Mouse (Mus musculus) neural tube, embryonic 11.5 days (tissue): ENCODE measurements around the gene Fam219a. TPM values are rescaled to one million over a fixed set of nuclear protein-coding genes. Genes with fewer than 3 reads are reported as not detected.

Source experiments
- ATAC-seq: fragments of 200-750 bp; cut with Nextera tagmentation; 2 replicates; pipeline ENCODE4 v1.8.0; 2017; ENCODE audit warnings: moderate number of reproducible peaks, mild to moderate bottlenecking, moderate TSS enrichment, moderate library complexity; ENCODE audit not compliant: insufficient read depth, low FRiP score, low TSS enrichment
- DNase-seq: peaks from one replicate; pipeline ENCODE4 v3.0.0-alpha.2; 2015; ENCODE audit warnings: low spot score
- H3K27ac ChIP-seq: fragments of 300-500 bp; sonication (generic); 2 replicates; pipeline ENCODE4 v1.5.1; 2014; ENCODE audit warnings: low read depth, mild to moderate bottlenecking, low read length
- H3K27me3 ChIP-seq: fragments of 300-500 bp; sonication (generic); 2 replicates; pipeline ENCODE4 v1.6.1; 2014; ENCODE audit warnings: mild to moderate bottlenecking, low read length, mixed read lengths; ENCODE audit not compliant: control insufficient read depth, insufficient read depth
- H3K36me3 ChIP-seq: fragments of 300-500 bp; sonication (generic); 2 replicates; pipeline ENCODE4 v1.6.1; 2014; ENCODE audit warnings: mild to moderate bottlenecking, low read length, moderate library complexity, mixed read lengths; ENCODE audit not compliant: control insufficient read depth, insufficient read depth
- H3K4me1 ChIP-seq: fragments of 300-500 bp; sonication (generic); 2 replicates; pipeline ENCODE4 v1.6.1; 2014; ENCODE audit warnings: low read length, mixed read lengths; ENCODE audit not compliant: control insufficient read depth, insufficient read depth
- H3K4me2 ChIP-seq: fragments of 300-500 bp; sonication (generic); 2 replicates; pipeline ENCODE4 v1.6.1; 2014; ENCODE audit warnings: low read depth, mild to moderate bottlenecking, moderate library complexity
- H3K4me3 ChIP-seq: fragments of 300-500 bp; sonication (generic); 2 replicates; pipeline ENCODE4 v1.5.1; 2014; ENCODE audit warnings: low read depth, low read length
- H3K9ac ChIP-seq: fragments of 300-500 bp; sonication (generic); 2 replicates; pipeline ENCODE4 v1.6.1; 2014; ENCODE audit warnings: mild to moderate bottlenecking, low read length
- H3K9me3 ChIP-seq: fragments of 300-500 bp; sonication (generic); 2 replicates; pipeline ENCODE4 v1.6.1; 2016; ENCODE audit warnings: low read length; ENCODE audit not compliant: control insufficient read depth
- WGBS: fragments of 180-500 bp; shearing (Covaris S2); extraction: QIAGEN DNeasy Blood & Tissue Kit; methylation state at CpG from one replicate; pipeline ENCODE4 v1.1.7; 2014; 5-methylcytosine and 5-hydroxymethylcytosine counted together
- polyA plus RNA-seq: library from polyadenylated mRNA; unstranded; fragments of >200 nt; fragmentation: Nextera tagmentation; extraction: Ambion mirVana; gene quantifications from 2 replicates; pipeline ENCODE4 v1.2.1, GENCODE M21; 2014

Fam219a gene
- polyA plus RNA-seq, 1 experiment from 2014 or later, result 11.6 TPM

GRCm38 (mm10) chr4:41566123-41566522, 3.2 kb downstream of the Fam219a start:
- Histone ChIP-seq H3K9me3 (no peaks in the 10 kb centered on the region), H3K4me2 (no peak overlapping the region; the same call in 1 of the 2 replicates), H3K9ac (no peak overlapping the region), H3K36me3 (no peaks in the 10 kb centered on the region), H3K27me3 (0 out of 2 replicates have a peak, but pooled peaks cover 2% of the 10 kb centered on the region), H3K4me3 (no peak overlapping the region), H3K27ac (no peak overlapping the region), H3K4me1 (peaks cover 7% of the 10 kb centered on the region; the same call in 1 of the 2 replicates)
- no peak for DNase-seq
- 6% methylated on average over 3 of the region's 3 CpGs for WGBS
- no peak for ATAC-seq

DNA sequence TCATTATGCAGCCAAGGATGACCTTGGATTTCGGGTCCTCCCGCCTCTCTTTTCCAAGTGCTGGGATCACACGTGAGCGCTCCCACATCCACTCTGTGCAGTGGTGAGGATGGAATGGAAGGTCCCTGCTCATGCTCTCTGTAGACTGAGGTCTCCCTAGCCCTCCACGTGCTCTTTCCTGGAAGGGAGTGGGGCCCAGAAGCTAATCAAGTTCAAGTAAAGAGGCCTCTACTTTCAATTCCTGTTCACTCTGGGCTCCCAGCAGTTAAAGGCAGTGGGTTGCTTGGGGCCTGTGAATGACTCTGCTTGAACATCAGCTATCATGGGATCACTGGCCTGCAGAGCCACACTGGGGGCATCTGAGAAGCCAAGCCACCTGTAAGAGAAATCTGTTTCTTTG, 6.0 kb downstream of the Fam219a start:
- 96% methylated on average over 5 of the region's 5 CpGs for WGBS
- ATAC-seq, result no peak
- H3K4me2 ChIP-seq, result no peak overlapping the region
- H3K9ac ChIP-seq, result no peak overlapping the region
- H3K27me3 ChIP-seq, result 0 out of 2 replicates have a peak, but pooled peaks cover 2% of the 10 kb centered on the region
- no peaks in the 10 kb centered on the region for H3K36me3 ChIP-seq
- H3K9me3 ChIP-seq, result no peaks in the 10 kb centered on the region
- no peak overlapping the region for H3K27ac ChIP-seq
- DNase-seq, result no peak
- H3K4me3 ChIP-seq, result no peak overlapping the region
- H3K4me1 ChIP-seq, result peaks cover 7% of the 10 kb centered on the region; the same call in 1 of the 2 replicates

DNA sequence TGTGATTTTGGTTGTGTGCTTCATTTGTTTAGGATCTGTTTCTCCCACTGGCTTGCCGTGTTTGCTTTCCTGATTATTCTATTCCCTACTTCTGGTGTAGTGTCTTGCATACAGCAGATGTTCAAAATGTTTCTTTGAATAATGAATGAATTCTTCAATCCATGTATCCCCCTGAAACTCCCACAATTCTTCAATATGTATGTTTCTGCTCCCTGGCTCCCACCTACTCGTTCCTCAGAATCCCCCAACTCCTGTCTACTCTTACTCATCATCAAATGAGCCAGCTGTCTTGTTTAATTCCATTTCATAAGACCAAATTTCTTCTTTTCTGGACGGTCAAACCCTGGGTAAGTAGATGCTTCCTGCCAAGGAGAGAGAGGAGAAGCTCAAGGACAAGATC, 12.2 kb downstream of the Fam219a start:
- no peak overlapping the region for H3K4me2 ChIP-seq
- no peak for DNase-seq
- H3K27me3 ChIP-seq, result no peaks in the 10 kb centered on the region
- ATAC-seq, result no peak
- no peaks in the 10 kb centered on the region for H3K9me3 ChIP-seq
- H3K36me3 ChIP-seq, result no peaks in the 10 kb centered on the region
- no peaks in the 10 kb centered on the region; the same call in 1 of the 2 replicates for H3K4me1 ChIP-seq
- no peak overlapping the region for H3K4me3 ChIP-seq
- H3K9ac ChIP-seq, result no peak overlapping the region
- no peak overlapping the region for H3K27ac ChIP-seq
- 70% methylated on average over 3 of the region's 3 CpGs for WGBS

- Histone ChIP-seq H3K4me3 (no peak overlapping the region), H3K9ac (no peak overlapping the region), H3K27me3 (no peaks in the 10 kb centered on the region), H3K36me3 (no peaks in the 10 kb centered on the region), H3K27ac (no peak overlapping the region), H3K9me3 (no peaks in the 10 kb centered on the region), H3K4me1 (no peaks in the 10 kb centered on the region; the same call in 1 of the 2 replicates), H3K4me2 (no peak overlapping the region)
- WGBS, result 59% methylated on average over 5 of the region's 5 CpGs
- DNase-seq (no peak), ATAC-seq (no peak)
Observed at GRCm38 (mm10) chr4:41556311-41556953, 12.9 kb downstream of the Fam219a start.

DNA sequence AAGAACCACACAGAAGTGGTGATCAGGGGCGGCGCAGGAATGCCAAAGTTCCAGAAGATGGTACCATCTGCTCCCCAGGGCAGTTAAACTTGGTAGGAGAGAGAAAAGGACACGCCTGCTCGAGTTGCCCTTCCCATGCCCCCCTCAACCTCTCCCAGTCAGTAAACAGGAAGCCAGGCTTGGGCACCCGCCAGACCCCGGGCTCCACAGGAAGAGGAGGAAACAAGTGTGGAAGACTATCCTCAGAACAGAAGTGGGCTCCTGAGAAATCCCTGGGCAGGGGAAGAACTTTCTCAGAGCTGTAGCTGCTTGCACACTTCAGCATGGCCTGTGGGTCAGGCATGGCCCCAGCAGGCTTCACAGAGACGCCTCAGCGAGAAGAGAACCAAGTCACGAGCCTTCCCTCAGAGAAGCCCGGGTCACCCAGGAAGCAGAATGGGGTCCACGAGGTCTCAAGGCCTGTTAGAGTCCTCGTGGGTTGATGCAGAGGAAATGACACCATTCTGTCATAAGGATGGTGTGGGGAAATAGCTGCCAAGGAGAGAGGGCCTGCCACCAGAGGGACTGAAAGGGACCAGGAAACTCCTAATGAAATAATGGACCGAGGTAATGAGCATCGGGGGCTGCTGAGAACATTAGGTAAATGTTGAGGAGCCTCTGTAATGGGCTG, 14.2 kb downstream of the Fam219a start:
- ATAC-seq (no peak), DNase-seq (no peak)
- no peak overlapping the region for H3K27ac ChIP-seq
- H3K4me3 ChIP-seq, result no peak overlapping the region
- no peaks in the 10 kb centered on the region for H3K9me3 ChIP-seq
- WGBS, result 78% methylated on average over 14 of the region's 14 CpGs
- no peaks in the 10 kb centered on the region for H3K36me3 ChIP-seq
- no peak overlapping the region for H3K4me2 ChIP-seq
- no peak overlapping the region for H3K9ac ChIP-seq
- H3K4me1 ChIP-seq, result no peaks in the 10 kb centered on the region; the same call in 1 of the 2 replicates
- H3K27me3 ChIP-seq, result no peaks in the 10 kb centered on the region

DNA sequence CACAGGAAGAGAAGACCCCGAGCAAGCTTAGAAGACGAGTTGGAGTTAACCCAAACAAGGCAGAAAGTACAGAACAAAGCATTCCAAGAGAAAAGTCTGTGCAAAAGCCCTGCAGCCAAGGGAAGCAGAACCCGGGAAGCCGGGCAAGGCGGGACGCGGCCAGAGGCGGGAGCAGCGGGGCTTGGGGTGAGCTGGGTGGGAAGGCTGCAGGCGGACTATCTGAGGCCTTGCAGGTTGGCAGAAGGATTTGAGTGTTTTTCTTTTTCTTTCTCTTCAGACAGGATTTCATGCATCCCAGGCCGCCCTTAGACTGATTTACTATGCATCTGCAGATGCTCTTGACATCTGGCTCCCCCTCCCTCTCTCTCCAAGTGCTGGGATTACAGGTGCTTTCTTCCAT, 16.2 kb downstream of the Fam219a start:
- no peak for ATAC-seq
- DNase-seq, result no peak
- Histone ChIP-seq H3K4me3 (no peak overlapping the region), H3K4me2 (no peak overlapping the region), H3K27me3 (no peaks in the 10 kb centered on the region), H3K27ac (no peak overlapping the region), H3K9me3 (no peaks in the 10 kb centered on the region), H3K36me3 (no peaks in the 10 kb centered on the region), H3K4me1 (no peaks in the 10 kb centered on the region; the same call in 1 of the 2 replicates), H3K9ac (no peak overlapping the region)
- WGBS, result 75% methylated on average over 11 of the region's 11 CpGs

DNA sequence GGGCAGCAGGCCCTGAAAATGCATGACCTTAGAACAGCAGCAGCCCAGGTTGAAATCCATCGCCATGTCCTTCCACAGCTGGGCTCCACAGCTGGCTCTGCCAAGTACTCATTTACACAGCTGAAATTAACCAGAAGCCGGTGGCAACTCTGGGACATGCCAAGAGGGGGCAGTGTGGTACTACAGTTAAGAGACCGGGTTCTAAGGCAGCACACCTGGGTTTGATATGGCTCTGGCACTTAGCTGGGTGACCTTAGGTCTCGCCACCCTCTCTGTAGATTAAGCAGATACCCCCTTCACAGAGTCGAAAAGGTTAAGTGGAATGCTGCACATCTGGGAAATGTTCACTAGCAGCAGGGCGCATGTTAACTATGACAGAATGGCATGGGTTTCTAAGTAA, 16.8 kb downstream of the Fam219a start:
- WGBS, result 37% methylated on average over 6 of the region's 6 CpGs
- no peak for ATAC-seq

GRCm38 (mm10) chr4:41547086-41547485, 22.3 kb downstream of the Fam219a start:
- H3K27ac ChIP-seq, result no peak overlapping the region
- no peaks in the 10 kb centered on the region; the same call in 1 of the 2 replicates for H3K4me1 ChIP-seq
- H3K9me3 ChIP-seq, result no peaks in the 10 kb centered on the region
- H3K9ac ChIP-seq, result no peak overlapping the region
- no peak overlapping the region for H3K4me2 ChIP-seq
- H3K27me3 ChIP-seq, result no peaks in the 10 kb centered on the region
- H3K4me3 ChIP-seq, result no peak overlapping the region
- H3K36me3 ChIP-seq, result no peaks in the 10 kb centered on the region
- WGBS, result 85% methylated on average over 1 of the region's 1 CpGs
- no peak for ATAC-seq
- DNase-seq, result no peak

More for the DNA sequence above, 16.8 kb downstream of the Fam219a start:
- no peaks in the 10 kb centered on the region for H3K27me3 ChIP-seq
- H3K9me3 ChIP-seq, result no peaks in the 10 kb centered on the region
- H3K4me1 ChIP-seq, result no peaks in the 10 kb centered on the region; the same call in 1 of the 2 replicates
- H3K4me2 ChIP-seq, result no peak overlapping the region
- no peak overlapping the region for H3K4me3 ChIP-seq
- H3K27ac ChIP-seq, result no peak overlapping the region
- no peaks in the 10 kb centered on the region for H3K36me3 ChIP-seq
- H3K9ac ChIP-seq, result no peak overlapping the region
- peak; percentile 79 for DNase-seq

GRCm38 (mm10) chr4:41545985-41546384, 23.4 kb downstream of the Fam219a start:
- WGBS, result 16% methylated on average over 8 of the region's 8 CpGs
- H3K9me3 ChIP-seq, result no peaks in the 10 kb centered on the region
- DNase-seq (peak; percentile 53), ATAC-seq (no peak)
- H3K27ac ChIP-seq, result no peak overlapping the region
- H3K4me1 ChIP-seq, result no peaks in the 10 kb centered on the region; the same call in 1 of the 2 replicates
- no peaks in the 10 kb centered on the region for H3K36me3 ChIP-seq
- H3K27me3 ChIP-seq, result no peaks in the 10 kb centered on the region
- no peak overlapping the region for H3K4me2 ChIP-seq
- no peak overlapping the region for H3K9ac ChIP-seq
- no peak overlapping the region for H3K4me3 ChIP-seq
